Mouse (Mus musculus) adrenal gland, adult 2 months (tissue): ENCODE results near the gene H2-Q10. TPM values are rescaled to one million over a fixed set of nuclear protein-coding genes. Genes with fewer than 3 reads are reported as not detected.
A peak's percentile ranks its signal among the peaks of the same experiment; 100 is the strongest.

Experiments
- DNase-seq: peaks from one replicate; pipeline ENCODE4 v3.0.0; 2021
- polyA plus RNA-seq: library from polyadenylated mRNA; depleted of rRNA; stranded (reverse); fragments of >200 nt; gene quantifications from 2 replicates; pipeline ENCODE4 v1.2.3, GENCODE M21; 2012; rRNA removed
- total RNA-seq, 2 experiments: library from RNA; stranded (reverse); gene quantifications; 2 replicates each; pipeline ENCODE4 v1.2.3; 2021

The H2-Q10 gene
- total and polyA plus RNA-seq, 3 experiments = 3.0 to 46.4 (median 11.9) TPM

DNA sequence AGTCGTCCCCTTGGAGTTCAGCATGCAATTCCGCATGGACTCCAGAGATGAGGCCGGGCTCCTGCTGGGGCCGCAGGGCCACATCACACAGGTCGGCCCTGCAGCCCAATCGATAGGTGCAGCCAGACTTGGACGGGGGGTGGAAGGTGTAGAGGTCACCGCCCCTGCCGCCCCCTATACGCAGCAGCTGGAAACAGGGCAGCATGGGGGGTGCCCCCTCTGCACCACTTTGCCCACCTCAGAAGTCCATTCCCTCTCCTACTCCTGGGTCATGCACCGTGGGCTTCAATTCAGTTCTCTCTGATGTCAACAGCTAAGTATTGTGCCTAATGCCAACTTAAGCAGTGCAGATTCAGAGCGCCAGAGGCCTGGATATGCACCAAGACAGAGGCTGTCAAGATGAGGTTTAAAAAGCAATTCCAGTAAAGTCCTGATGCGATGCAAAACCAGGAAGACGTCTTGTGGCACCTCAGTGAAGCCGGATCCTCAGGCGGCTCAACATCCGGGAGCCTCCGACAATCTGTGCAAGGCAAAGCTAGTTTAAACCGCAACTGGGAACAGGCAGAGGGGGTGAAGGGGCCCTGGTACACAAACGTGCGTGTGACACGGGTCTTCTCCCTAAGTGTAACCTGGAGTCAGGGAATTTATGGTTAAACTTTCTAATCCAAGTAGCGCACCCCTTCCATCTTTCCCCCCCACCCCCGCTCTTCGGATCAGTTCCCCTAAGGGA is 46.2 kb downstream of the H2-Q10 start:
- DNase-seq = no peak

GRCm38 (mm10) chr17:35516652-35517500 is 47.0 kb downstream of the H2-Q10 start, which contains the start of the genes Tcf19 and Cchcr1:
TSS of gene Tcf19 (minus strand) at chr17:35516824.
TSS of gene Cchcr1 (plus strand) at chr17:35517100.
- DNase-seq = peak; percentile 99

DNA sequence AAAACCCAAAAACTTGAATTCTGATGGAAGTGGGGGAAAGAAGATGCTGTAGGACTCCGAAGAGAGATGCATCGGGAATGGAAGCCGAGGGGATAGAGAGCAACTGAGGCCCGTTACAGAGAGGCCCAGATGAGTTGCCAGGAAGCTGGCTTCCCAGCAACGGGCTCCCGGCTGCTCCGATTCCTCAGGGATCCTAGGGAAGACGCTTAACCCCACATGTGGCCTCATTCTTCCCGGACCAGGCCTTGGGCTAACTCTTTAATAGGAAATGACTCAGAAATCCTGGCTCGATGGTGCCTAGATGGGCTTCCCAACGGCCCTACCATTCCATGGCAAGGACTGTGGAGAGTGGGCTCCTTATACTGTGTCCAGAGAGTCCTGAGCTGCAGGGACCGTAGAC is 47.6 kb downstream of the H2-Q10 start:
- DNase-seq = peak; percentile 29

Other genes starting within 250 kb of the H2-Q10 start
- gene Gm16181, start 249.3 kb upstream of the H2-Q10 start, total RNA-seq = not detected
- 0.31 and 1.3 TPM in 2 replicates for gene Gm16181, start 249.3 kb upstream of the H2-Q10 start, polyA plus RNA-seq
- gene Atp6v1g2, start 236.4 kb upstream of the H2-Q10 start, total RNA-seq = 1 to 10 TPM; 5.6 to 5.7 TPM
- gene Atp6v1g2, start 236.4 kb upstream of the H2-Q10 start, polyA plus RNA-seq = 7.2 and 8.5 TPM in 2 replicates
- gene Nfkbil1, start 234.3 kb upstream of the H2-Q10 start, total RNA-seq = 10 to 100 TPM; 14.1 to 19.4 TPM
- gene Nfkbil1, start 234.3 kb upstream of the H2-Q10 start, polyA plus RNA-seq = 52.3 and 57.6 TPM in 2 replicates
- gene Ddx39b, start 228.3 kb upstream of the H2-Q10 start, total RNA-seq = 100 to 1,000 TPM; 192 to 200 TPM
- 164 and 180 TPM in 2 replicates for gene Ddx39b, start 228.3 kb upstream of the H2-Q10 start, polyA plus RNA-seq
- gene H2-D1, start 207.4 kb upstream of the H2-Q10 start, total RNA-seq = 100 to 1,000 TPM; 172 to 281 TPM
- 473 and 543 TPM in 2 replicates for gene H2-D1, start 207.4 kb upstream of the H2-Q10 start, polyA plus RNA-seq
- 1 to 10 TPM in 1 of 2 experiments, under 1 TPM in 1; 0.98 to 3.6 TPM for gene H2-Q1, start 149.7 kb upstream of the H2-Q10 start, total RNA-seq
- 0.04 TPM in 1 of 2 replicates, not detected in the other for gene H2-Q1, start 149.7 kb upstream of the H2-Q10 start, polyA plus RNA-seq
- gene H2-Q2, start 127.8 kb upstream of the H2-Q10 start, total RNA-seq = 1 to 10 TPM in 1 of 2 experiments, under 1 TPM in 1; 0.61 to 2.5 TPM
- gene H2-Q2, start 127.8 kb upstream of the H2-Q10 start, polyA plus RNA-seq = 0.27 TPM in 1 of 2 replicates, not detected in the other
- gene H2-Q4, start 90.5 kb upstream of the H2-Q10 start, total RNA-seq = 10 to 100 TPM; 21.1 to 28.8 TPM
- gene H2-Q4, start 90.5 kb upstream of the H2-Q10 start, polyA plus RNA-seq = 183 and 203 TPM in 2 replicates
- 1 to 10 TPM; 3.3 to 7.9 TPM for gene H2-Q6, start 45.2 kb upstream of the H2-Q10 start, total RNA-seq
- 23.0 and 24.7 TPM in 2 replicates for gene H2-Q6, start 45.2 kb upstream of the H2-Q10 start, polyA plus RNA-seq
- gene H2-Q7, start 30.9 kb upstream of the H2-Q10 start, total RNA-seq = 1 to 10 TPM; 5.0 to 5.7 TPM
- gene H2-Q7, start 30.9 kb upstream of the H2-Q10 start, polyA plus RNA-seq = 59.2 and 61.8 TPM in 2 replicates
- gene Pou5f1, start 35.9 kb downstream of the H2-Q10 start, total RNA-seq = not detected
- gene Pou5f1, start 35.9 kb downstream of the H2-Q10 start, polyA plus RNA-seq = not detected in 2 replicates
- gene Tcf19, start 46.7 kb downstream of the H2-Q10 start, total RNA-seq = 1 to 10 TPM; 4.6 to 5.0 TPM
- gene Tcf19, start 46.7 kb downstream of the H2-Q10 start, polyA plus RNA-seq = 7.6 and 9.5 TPM in 2 replicates
- gene Cchcr1, start 47.0 kb downstream of the H2-Q10 start, total RNA-seq = 1 to 10 TPM; 6.2 to 8.0 TPM
- 2.9 and 3.9 TPM in 2 replicates for gene Cchcr1, start 47.0 kb downstream of the H2-Q10 start, polyA plus RNA-seq
- gene Psors1c2, start 63.1 kb downstream of the H2-Q10 start, total RNA-seq = not detected
- not detected in 2 replicates for gene Psors1c2, start 63.1 kb downstream of the H2-Q10 start, polyA plus RNA-seq
- under 1 TPM; 0.20 to 0.62 TPM for gene Cdsn, start 82.0 kb downstream of the H2-Q10 start, total RNA-seq
- 7.3 and 7.4 TPM in 2 replicates for gene Cdsn, start 82.0 kb downstream of the H2-Q10 start, polyA plus RNA-seq
- not detected for gene 2300002M23Rik, start 97.4 kb downstream of the H2-Q10 start, total RNA-seq
- not detected in 2 replicates for gene 2300002M23Rik, start 97.4 kb downstream of the H2-Q10 start, polyA plus RNA-seq
- not detected for gene Sfta2, start 131.5 kb downstream of the H2-Q10 start, total RNA-seq
- gene Sfta2, start 131.5 kb downstream of the H2-Q10 start, polyA plus RNA-seq = not detected in 2 replicates
- not detected for gene Gm9573, start 156.5 kb downstream of the H2-Q10 start, total RNA-seq
- not detected in 2 replicates for gene Gm9573, start 156.5 kb downstream of the H2-Q10 start, polyA plus RNA-seq
- not detected for gene Mucl3, start 173.6 kb downstream of the H2-Q10 start, total RNA-seq
- 0.18 TPM in 1 of 2 replicates, not detected in the other for gene Mucl3, start 173.6 kb downstream of the H2-Q10 start, polyA plus RNA-seq
- 10 to 100 TPM; 36.4 to 38.6 TPM for gene Vars2, start 197.5 kb downstream of the H2-Q10 start, total RNA-seq
- gene Vars2, start 197.5 kb downstream of the H2-Q10 start, polyA plus RNA-seq = 75.5 and 77.3 TPM in 2 replicates
- gene Gtf2h4, start 203.7 kb downstream of the H2-Q10 start, total RNA-seq = 10 to 100 TPM; 18.6 to 25.3 TPM
- 22.5 and 23.4 TPM in 2 replicates for gene Gtf2h4, start 203.7 kb downstream of the H2-Q10 start, polyA plus RNA-seq
- gene Ddr1, start 234.5 kb downstream of the H2-Q10 start, total RNA-seq = 10 to 100 TPM; 30.0 to 58.8 TPM
- 58.0 and 61.6 TPM in 2 replicates for gene Ddr1, start 234.5 kb downstream of the H2-Q10 start, polyA plus RNA-seq